Mouse (Mus musculus) brain, embryonic 14.5 days (tissue): Measurements from ENCODE around the gene Cplane1.

ENCODE experiments used
- CTCF ChIP-seq: fragments of 200-500 bp; IDR thresholded peaks from 2 replicates; pipeline ENCODE4 v1.5.1; 2012; ENCODE audit warnings: inconsistent platforms, mild to moderate bottlenecking, moderate library complexity, borderline replicate concordance; ENCODE audit not compliant: insufficient read depth, insufficient read length; ENCODE audit errors: extremely low read depth
- POLR2A ChIP-seq: fragments of 200-500 bp; IDR thresholded peaks from 2 replicates; pipeline ENCODE4 v1.6.1; 2012; ENCODE audit warnings: mild to moderate bottlenecking, inconsistent platforms, borderline replicate concordance; ENCODE audit not compliant: poor library complexity, insufficient read depth, insufficient read length, severe bottlenecking; ENCODE audit errors: extremely low read depth

GRCm38 (mm10) chr15:8317381-8317780, 148.5 kb downstream of the Cplane1 start:
- TF ChIP-seq POLR2A, result no peak
- no peak for TF ChIP-seq CTCF
